Mouse (Mus musculus) embryonic fibroblast, embryonic 13.5 days (primary cell): ENCODE data around the gene Itgam.

ENCODE experiments used
- CTCF ChIP-seq: IDR thresholded peaks from 2 replicates; pipeline ENCODE4 v1.5.1; 2011; ENCODE audit warnings: mild to moderate bottlenecking, control low read depth, low read length, moderate library complexity, borderline replicate concordance; ENCODE audit not compliant: insufficient read depth
- POLR2A ChIP-seq: IDR thresholded peaks from 2 replicates; pipeline ENCODE4 v1.6.1; 2011; ENCODE audit warnings: low read depth, mild to moderate bottlenecking, control low read depth, low read length, moderate library complexity

DNA sequence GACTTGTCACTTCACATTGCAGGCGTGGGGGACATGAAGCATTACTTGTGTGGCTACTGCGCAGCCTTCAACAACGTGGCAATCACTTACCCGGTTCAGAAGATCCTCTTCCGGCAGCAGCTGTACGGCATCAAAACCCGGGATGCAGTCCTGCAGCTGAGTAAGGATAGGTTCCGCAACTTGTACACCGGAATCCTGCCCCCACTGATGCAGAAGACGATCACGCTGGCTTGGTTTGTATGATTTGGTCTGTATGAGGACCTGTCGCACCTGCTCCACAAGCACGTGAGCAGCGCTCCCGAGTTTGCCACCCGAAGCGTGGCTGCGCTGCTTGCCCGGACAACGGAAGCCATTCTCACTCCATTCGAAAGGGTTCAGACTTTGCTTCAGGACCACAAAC lies 91.6 kb downstream of the Itgam start, which contains the start of gene Itgad:
- TF ChIP-seq CTCF = no peak
- no peak for TF ChIP-seq POLR2A
